Mouse (Mus musculus): ENCODE results near the gene Pkdcc. TPM values are rescaled to one million over a fixed set of nuclear protein-coding genes. Genes with fewer than 3 reads are reported as not detected.

Gene Pkdcc
- polyA plus RNA-seq, 1 experiment from 2014 or later = 2.8 TPM

DNA sequence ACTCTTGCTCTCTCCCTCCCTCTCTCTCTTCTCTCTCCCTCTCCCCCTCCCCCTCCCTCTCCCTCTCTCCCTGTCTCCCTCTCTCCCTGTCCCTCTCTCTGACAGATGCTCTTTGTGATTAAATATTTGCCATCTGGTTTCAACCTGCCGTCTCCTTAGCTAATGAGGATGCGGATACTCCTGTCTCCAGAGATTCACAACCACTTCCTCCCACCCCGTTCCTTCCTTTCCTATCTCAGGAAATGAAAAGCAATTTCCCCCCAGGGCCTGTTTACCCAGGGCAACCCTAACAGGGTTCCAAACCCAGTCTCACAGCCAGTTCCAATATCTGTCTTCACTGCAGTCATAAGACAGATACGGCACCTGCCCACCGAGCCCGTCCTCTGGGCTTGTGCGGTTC lies 31.0 kb downstream of the Pkdcc start:
- whole genome bisulfite sequencing (ENCODE audit: insufficient replicate concordance) = 10% methylated on average over 7 of the region's 7 CpGs
- Histone ChIP-seq H3K4me1 (replicated peaks) (no peaks in the 10 kb centered on the region), H3K27ac (replicated peaks) (no peak overlapping the region), H3K9me3 (replicated peaks) (no peaks in the 10 kb centered on the region), H3K4me2 (no peak overlapping the region), H3K9ac (no peak overlapping the region), H3K27me3 (peaks cover 4% of the 10 kb centered on the region; the same call in 1 of the 2 replicates), H3K4me3 (replicated peaks) (no peak overlapping the region), H3K36me3 (replicated peaks) (no peaks in the 10 kb centered on the region)
- no peak for ATAC-seq (ENCODE audit: insufficient read depth)

DNA sequence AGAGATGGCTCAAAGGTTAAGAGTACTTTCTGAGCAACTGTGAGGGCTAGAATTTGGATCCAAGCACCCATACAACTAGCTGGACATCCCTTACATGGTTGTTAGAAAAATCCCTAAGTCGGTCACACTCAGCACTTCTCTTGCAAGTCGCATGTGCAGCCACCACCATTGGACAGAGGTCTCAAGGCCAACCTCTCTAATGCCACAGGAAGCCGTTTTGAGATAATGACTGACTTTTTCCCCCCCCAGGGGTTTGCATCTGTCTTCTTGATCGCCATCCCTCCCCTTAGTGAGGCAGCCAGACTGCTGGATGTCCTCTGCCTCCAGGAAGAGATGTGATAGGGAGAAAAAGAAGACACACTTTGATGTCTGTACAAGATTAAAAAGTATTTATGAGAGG lies 32.1 kb downstream of the Pkdcc start:
- no peak overlapping the region for H3K27ac ChIP-seq (replicated peaks)
- no peak overlapping the region for H3K4me3 ChIP-seq (replicated peaks)
- peaks cover 4% of the 10 kb centered on the region; the same call in 1 of the 2 replicates for H3K27me3 ChIP-seq
- H3K9ac ChIP-seq = no peak overlapping the region
- no peaks in the 10 kb centered on the region for H3K9me3 ChIP-seq (replicated peaks)
- no peak overlapping the region for H3K4me2 ChIP-seq
- no peak for ATAC-seq (ENCODE audit: insufficient read depth)
- no peaks in the 10 kb centered on the region for H3K36me3 ChIP-seq (replicated peaks)
- 19% methylated on average over 4 of the region's 4 CpGs for WGBS (ENCODE audit: insufficient replicate concordance)
- H3K4me1 ChIP-seq (replicated peaks) = no peaks in the 10 kb centered on the region

DNA sequence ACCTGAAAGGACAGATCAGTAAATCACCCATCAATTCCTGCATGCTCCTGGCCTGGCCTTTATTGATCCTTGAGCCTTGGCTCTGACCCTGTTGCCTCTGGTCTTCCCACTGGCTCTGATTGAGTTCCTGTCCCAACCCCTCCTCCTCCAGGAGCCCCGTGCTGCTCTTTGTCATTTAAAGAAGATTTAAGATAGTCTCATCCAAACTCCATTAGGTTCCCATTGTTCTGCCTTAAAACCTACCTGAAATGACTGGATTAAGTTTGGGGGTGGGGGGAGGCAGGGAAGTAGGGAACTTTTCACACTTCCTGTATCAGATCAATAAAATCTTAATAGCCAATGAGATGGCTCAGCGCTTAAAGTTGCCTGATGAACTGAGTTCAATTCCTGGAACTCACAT lies 33.4 kb downstream of the Pkdcc start:
- no peak for ATAC-seq (ENCODE audit: insufficient read depth)
- H3K4me1 ChIP-seq (replicated peaks) = no peaks in the 10 kb centered on the region
- H3K27ac ChIP-seq (replicated peaks) = no peak overlapping the region
- H3K27me3 ChIP-seq = peaks cover 4% of the 10 kb centered on the region; the same call in 1 of the 2 replicates
- H3K4me3 ChIP-seq (replicated peaks) = no peak overlapping the region
- no peaks in the 10 kb centered on the region for H3K36me3 ChIP-seq (replicated peaks)
- H3K9ac ChIP-seq = no peak overlapping the region
- H3K4me2 ChIP-seq = no peak overlapping the region
- WGBS (ENCODE audit: insufficient replicate concordance) = 42% methylated on average over 2 of the region's 2 CpGs
- no peaks in the 10 kb centered on the region for H3K9me3 ChIP-seq (replicated peaks)

DNA sequence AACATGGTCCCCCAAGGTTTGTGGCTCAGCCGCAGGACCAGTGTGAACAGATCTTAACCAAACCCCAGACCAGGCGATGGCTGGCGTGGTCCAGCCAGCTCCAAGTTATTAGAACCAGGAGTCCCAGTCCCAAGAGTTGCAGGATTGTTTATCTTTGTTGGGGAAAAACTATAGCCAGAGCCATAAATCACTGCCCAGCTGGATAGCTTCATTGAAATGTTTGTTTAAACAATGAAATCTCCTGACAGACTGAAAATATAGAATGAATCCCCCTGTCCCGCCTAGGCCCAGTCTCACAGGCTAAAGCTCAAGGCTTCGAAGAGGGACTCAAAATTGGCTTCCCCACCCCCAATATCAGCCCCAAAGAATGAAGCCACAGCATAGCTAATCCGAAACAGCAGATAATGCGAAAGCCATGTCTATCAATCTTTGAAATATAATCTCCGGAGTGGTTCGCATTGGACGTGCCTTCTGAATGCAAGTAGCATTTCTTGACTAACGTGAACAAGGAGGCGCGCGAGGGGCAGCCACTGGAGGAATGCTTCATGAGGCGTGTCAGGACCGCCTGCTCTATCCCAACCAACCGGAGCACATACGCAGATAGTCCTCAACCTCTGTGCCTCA lies 35.9 kb downstream of the Pkdcc start:
- WGBS (ENCODE audit: insufficient replicate concordance) = 69% methylated on average over 18 of the region's 18 CpGs
- ATAC-seq (ENCODE audit: insufficient read depth) = no peak
- Histone ChIP-seq H3K9ac (no peak overlapping the region), H3K36me3 (replicated peaks) (no peaks in the 10 kb centered on the region), H3K4me3 (replicated peaks) (no peak overlapping the region), H3K4me2 (no peak overlapping the region), H3K27me3 (peaks cover 4% of the 10 kb centered on the region; the same call in 1 of the 2 replicates), H3K9me3 (replicated peaks) (no peaks in the 10 kb centered on the region), H3K27ac (replicated peaks) (no peak overlapping the region), H3K4me1 (replicated peaks) (no peaks in the 10 kb centered on the region)

DNA sequence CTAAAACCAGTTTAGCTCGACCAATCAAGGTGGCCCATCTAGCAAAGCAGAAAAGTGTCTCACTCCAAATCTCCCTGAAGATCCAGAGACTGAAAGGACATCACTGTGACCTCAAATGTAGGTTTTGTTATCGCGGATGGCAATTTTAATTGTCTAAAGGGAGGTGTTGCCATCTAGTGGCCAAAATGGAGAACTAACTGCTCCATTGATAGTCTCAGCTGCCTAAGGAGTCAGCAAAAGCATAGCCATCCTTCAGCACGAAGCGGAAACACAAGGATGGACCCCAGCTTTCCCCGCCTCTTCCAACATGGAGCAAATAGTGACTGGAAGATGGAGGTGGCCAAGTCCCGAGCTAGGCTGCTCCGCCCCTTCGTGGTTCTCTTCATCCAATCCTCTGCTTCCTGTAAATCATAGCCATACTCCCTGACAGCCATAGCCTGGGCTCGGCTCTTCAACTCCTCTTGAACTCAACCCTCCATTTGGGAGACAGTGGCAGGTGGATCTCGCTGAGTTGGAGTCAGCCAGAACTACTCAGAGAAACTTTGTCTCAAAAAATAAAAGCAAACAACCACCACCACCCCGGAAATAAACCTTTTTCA lies 38.1 kb downstream of the Pkdcc start:
- Histone ChIP-seq H3K4me1 (replicated peaks) (no peaks in the 10 kb centered on the region), H3K9ac (no peak overlapping the region), H3K27me3 (no peaks in the 10 kb centered on the region), H3K4me3 (replicated peaks) (no peak overlapping the region), H3K4me2 (no peak overlapping the region), H3K36me3 (replicated peaks) (no peaks in the 10 kb centered on the region), H3K27ac (replicated peaks) (no peak overlapping the region), H3K9me3 (replicated peaks) (no peaks in the 10 kb centered on the region)
- no peak for ATAC-seq (ENCODE audit: insufficient read depth)
- 17% methylated on average over 12 of the region's 12 CpGs for WGBS (ENCODE audit: insufficient replicate concordance)

DNA sequence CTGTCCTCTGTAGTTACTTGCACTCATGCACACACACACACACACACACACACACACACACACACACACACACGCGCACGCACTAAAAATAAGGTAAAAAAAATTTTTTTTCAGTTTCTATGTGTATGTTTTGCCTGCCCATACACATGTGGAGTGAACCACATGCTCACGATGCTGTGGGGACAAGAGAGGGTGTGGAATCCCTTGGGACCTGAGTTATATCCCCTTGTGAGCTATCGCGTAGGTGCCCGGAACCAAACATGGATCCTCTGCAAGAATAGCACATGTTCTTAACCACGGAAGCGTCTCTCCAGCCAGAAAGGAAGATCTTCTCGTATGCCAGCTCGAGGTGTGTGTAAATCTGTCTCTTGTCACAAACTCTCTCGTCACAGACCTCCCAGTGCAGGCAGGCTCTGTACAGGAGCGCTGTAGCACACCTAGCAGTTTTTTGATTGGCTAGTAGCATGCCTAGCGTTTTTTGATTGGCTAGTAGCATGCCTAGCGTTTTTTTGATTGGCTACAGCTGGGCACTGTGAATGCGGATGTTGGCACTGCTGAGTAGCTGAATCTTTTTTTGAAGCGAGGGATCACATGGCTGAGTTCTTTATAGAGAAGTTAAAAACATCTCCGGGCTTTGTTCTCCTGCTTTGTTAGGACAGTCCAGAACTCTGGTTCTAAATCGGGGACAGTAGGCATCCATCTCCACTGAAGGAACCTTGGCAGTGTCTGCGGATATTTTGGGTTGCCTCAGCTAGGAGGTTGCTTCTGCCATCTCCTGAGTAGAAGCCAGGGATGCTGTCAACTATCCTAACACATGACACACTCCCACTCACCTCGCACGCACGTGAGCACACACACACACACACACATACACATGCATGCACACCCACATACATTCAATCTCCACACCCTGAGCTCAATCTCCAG lies 52.4 kb downstream of the Pkdcc start:
- Histone ChIP-seq H3K4me3 (replicated peaks) (no peak overlapping the region), H3K27ac (replicated peaks) (no peak overlapping the region), H3K4me1 (replicated peaks) (peaks cover 5% of the 10 kb centered on the region; the same call in 1 of the 2 replicates), H3K9me3 (replicated peaks) (no peaks in the 10 kb centered on the region), H3K4me2 (peak overlapping the region; percentile 53), H3K27me3 (peaks cover 1% of the 10 kb centered on the region; the same call in 1 of the 2 replicates), H3K36me3 (replicated peaks) (no peaks in the 10 kb centered on the region), H3K9ac (no peak overlapping the region)
- WGBS (ENCODE audit: insufficient replicate concordance) = 38% methylated on average over 23 of the region's 23 CpGs
- peak; percentile 46; the same call in 1 of the 2 replicates for ATAC-seq (ENCODE audit: insufficient read depth)

DNA sequence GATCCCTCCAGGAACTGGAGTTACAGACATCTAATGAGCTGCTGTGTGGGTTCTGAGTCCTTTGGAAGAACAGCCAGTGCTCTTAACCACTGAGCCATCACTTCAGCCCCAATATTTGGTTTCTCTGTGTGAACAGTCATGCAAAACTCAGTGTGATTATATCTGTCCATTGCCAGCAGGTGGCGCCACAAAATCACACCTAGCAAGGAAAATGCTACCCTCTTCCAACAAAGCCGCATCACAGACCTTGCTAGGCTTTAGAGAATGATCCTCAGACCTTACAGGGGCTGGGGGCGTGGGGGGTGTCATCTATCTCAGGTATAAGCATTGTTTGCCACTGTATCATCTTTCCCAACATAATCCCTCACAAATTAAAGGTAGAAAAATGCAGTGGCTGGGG lies 56.4 kb downstream of the Pkdcc start:
- no peaks in the 10 kb centered on the region for H3K9me3 ChIP-seq (replicated peaks)
- 0% methylated on average over 3 of the region's 3 CpGs for WGBS (ENCODE audit: insufficient replicate concordance)
- H3K4me3 ChIP-seq (replicated peaks) = no peak overlapping the region
- no peak overlapping the region for H3K27ac ChIP-seq (replicated peaks)
- H3K9ac ChIP-seq = no peak overlapping the region
- no peaks in the 10 kb centered on the region for H3K36me3 ChIP-seq (replicated peaks)
- no peak for ATAC-seq (ENCODE audit: insufficient read depth)
- H3K27me3 ChIP-seq = peaks cover 41% of the 10 kb centered on the region
- peaks cover 16% of the 10 kb centered on the region for H3K4me1 ChIP-seq (replicated peaks)
- no peak overlapping the region for H3K4me2 ChIP-seq

DNA sequence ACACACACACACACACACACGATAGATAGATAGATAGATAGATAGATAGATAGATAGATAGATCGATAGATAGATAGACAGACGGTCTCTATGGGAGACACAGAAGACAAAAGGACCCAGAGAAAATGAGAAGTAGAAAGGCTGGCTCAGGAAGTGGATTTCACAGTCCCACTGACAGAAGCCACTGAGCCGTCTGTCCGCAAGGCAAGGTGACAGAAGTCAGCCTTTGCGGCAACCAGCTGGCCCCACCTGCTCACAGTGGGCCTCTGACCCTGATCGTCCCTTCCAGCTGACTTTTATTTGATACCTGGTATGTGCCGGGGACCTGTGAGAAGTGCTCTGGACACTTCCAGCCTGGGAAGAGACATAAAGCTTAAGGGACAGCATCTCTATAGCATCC lies 57.5 kb downstream of the Pkdcc start:
- Histone ChIP-seq H3K27me3 (peaks cover 52% of the 10 kb centered on the region), H3K4me2 (peak overlapping the region; percentile 48; the same call in 1 of the 2 replicates)
- WGBS (ENCODE audit: insufficient replicate concordance) = 24% methylated on average over 8 of the region's 8 CpGs

DNA sequence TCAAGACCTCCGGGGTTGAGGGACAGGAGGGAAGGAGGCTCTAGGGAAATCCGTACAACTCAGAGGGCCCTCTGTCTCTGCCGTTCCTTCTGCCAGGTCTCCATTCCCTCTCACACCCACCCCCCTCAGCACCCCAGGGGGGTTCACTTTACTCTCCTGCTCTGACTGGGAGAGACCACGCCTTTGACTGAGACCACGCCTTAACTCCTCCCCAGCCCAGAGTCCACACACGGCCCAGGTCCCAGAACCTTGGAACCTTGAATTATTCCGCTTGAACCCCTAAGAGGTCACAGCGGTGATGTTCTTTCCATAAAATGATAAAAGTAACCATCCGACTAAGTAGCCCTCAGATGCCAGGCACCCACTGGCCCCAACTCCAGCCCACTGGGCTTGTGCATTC lies 58.5 kb downstream of the Pkdcc start:
- Histone ChIP-seq H3K4me3 (replicated peaks) (peak overlapping the region; percentile 9; the same call in 1 of the 2 replicates), H3K4me2 (peak overlapping the region; percentile 48), H3K9me3 (replicated peaks) (no peaks in the 10 kb centered on the region), H3K27ac (replicated peaks) (no peak overlapping the region), H3K9ac (no peak overlapping the region), H3K27me3 (peaks cover 60% of the 10 kb centered on the region), H3K36me3 (replicated peaks) (no peaks in the 10 kb centered on the region), H3K4me1 (replicated peaks) (peaks cover 30% of the 10 kb centered on the region)
- WGBS (ENCODE audit: insufficient replicate concordance) = 12% methylated on average over 9 of the region's 9 CpGs
- no peak for ATAC-seq (ENCODE audit: insufficient read depth)

More for the DNA sequence above, 57.5 kb downstream of the Pkdcc start:
- Histone ChIP-seq H3K9me3 (replicated peaks) (no peaks in the 10 kb centered on the region), H3K4me1 (replicated peaks) (peaks cover 27% of the 10 kb centered on the region), H3K4me3 (replicated peaks) (no peak overlapping the region), H3K27ac (replicated peaks) (no peak overlapping the region), H3K36me3 (replicated peaks) (no peaks in the 10 kb centered on the region), H3K9ac (no peak overlapping the region)
- no peak for ATAC-seq (ENCODE audit: insufficient read depth)

DNA sequence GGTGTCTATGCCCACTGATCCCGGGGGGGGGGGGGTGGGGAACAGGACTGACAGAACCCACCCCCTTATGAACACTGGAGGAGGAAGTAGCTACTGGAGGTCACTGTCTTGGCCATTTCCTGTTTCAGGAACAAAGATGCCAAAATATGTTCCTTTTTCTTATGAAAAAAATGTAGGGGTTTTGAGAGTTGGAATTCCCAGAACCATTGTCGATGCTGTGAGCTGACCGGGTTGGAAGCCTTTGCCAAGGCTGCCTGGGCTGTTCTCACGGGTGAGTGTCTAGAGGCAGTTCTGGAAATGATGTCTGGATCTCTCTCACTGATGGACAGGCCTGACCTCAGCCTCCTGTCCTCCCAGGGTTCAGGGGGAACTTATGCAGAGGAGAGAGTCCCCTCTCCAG lies 59.0 kb downstream of the Pkdcc start:
- Histone ChIP-seq H3K36me3 (replicated peaks) (no peaks in the 10 kb centered on the region), H3K4me3 (replicated peaks) (no peak overlapping the region), H3K9me3 (replicated peaks) (no peaks in the 10 kb centered on the region), H3K4me2 (peak overlapping the region; percentile 48), H3K9ac (no peak overlapping the region), H3K4me1 (replicated peaks) (peaks cover 32% of the 10 kb centered on the region), H3K27me3 (peaks cover 64% of the 10 kb centered on the region), H3K27ac (replicated peaks) (peak overlapping the region; percentile 48; the same call in 1 of the 2 replicates)
- WGBS (ENCODE audit: insufficient replicate concordance) = 11% methylated on average over 4 of the region's 4 CpGs
- ATAC-seq (ENCODE audit: insufficient read depth) = no peak
